Mouse (Mus musculus) thymus, postnatal 14 days (tissue): ENCODE results near the gene Trio.
A peak's percentile ranks its signal among the peaks of the same experiment; 100 is the strongest.

Experiments
- DNase-seq: peaks from one replicate; pipeline ENCODE4 v3.0.0; 2021

The Trio gene

GRCm38 (mm10) chr15:28025447-28026166, at the start of gene Trio:
Gene Trio, minus strand, starts transcription at chr15:28025848.
- peak; percentile 91 for DNase-seq

- DNase-seq, result no peak
These were observed 48.8 kb upstream of the Trio start for GRCm38 (mm10) chr15:28074416-28074970.

GRCm38 (mm10) chr15:28071601-28072000, 46.0 kb upstream of the Trio start:
- no peak for DNase-seq

GRCm38 (mm10) chr15:28070771-28071419, 45.2 kb upstream of the Trio start:
- no peak for DNase-seq

- no peak for DNase-seq
These were observed 44.6 kb upstream of the Trio start for GRCm38 (mm10) chr15:28070221-28070620.

- DNase-seq, result peak; percentile 15
These were observed 41.7 kb upstream of the Trio start for GRCm38 (mm10) chr15:28067373-28067772.

GRCm38 (mm10) chr15:28066468-28066867, 40.8 kb upstream of the Trio start:
- DNase-seq, result no peak

- no peak for DNase-seq
These were observed 39.9 kb upstream of the Trio start for GRCm38 (mm10) chr15:28065572-28065971.

- no peak for DNase-seq
These were observed 39.1 kb upstream of the Trio start for GRCm38 (mm10) chr15:28064733-28065088.

GRCm38 (mm10) chr15:28064081-28064732, 38.6 kb upstream of the Trio start:
- no peak for DNase-seq

GRCm38 (mm10) chr15:28063466-28063865, 37.8 kb upstream of the Trio start:
- no peak for DNase-seq

- DNase-seq, result no peak
These were observed 36.4 kb upstream of the Trio start for GRCm38 (mm10) chr15:28062016-28062415.

GRCm38 (mm10) chr15:28060977-28061376, 35.3 kb upstream of the Trio start:
- no peak for DNase-seq

- DNase-seq, result no peak
These were observed 34.8 kb upstream of the Trio start for GRCm38 (mm10) chr15:28060423-28060822.

GRCm38 (mm10) chr15:28057545-28057944, 31.9 kb upstream of the Trio start:
- DNase-seq, result no peak

- no peak for DNase-seq
These were observed 29.1 kb upstream of the Trio start for GRCm38 (mm10) chr15:28054731-28055130.

GRCm38 (mm10) chr15:28054111-28054510, 28.5 kb upstream of the Trio start:
- DNase-seq, result no peak

- no peak for DNase-seq
These were observed 27.6 kb upstream of the Trio start for GRCm38 (mm10) chr15:28053226-28053625.

- no peak for DNase-seq
These were observed 26.2 kb upstream of the Trio start for GRCm38 (mm10) chr15:28051811-28052210.

GRCm38 (mm10) chr15:28051104-28051625, 25.5 kb upstream of the Trio start:
- DNase-seq, result no peak

GRCm38 (mm10) chr15:28047711-28048110, 22.1 kb upstream of the Trio start:
- DNase-seq, result no peak

GRCm38 (mm10) chr15:28041158-28041865, 15.7 kb upstream of the Trio start:
- DNase-seq, result no peak

GRCm38 (mm10) chr15:28037651-28038050, 12.0 kb upstream of the Trio start:
- no peak for DNase-seq
